Mouse (Mus musculus) stomach, postnatal 0 days (tissue): ENCODE results near the gene Borcs5. TPM values are rescaled to one million over a fixed set of nuclear protein-coding genes. Genes with fewer than 3 reads are reported as not detected.

Experiments
- ATAC-seq: fragments of 200-750 bp; cut with Nextera tagmentation; 2 replicates; pipeline ENCODE4 v1.8.0; 2017; ENCODE audit not compliant: low FRiP score, low TSS enrichment
- DNase-seq: peaks from one replicate; pipeline ENCODE4 v3.0.0-alpha.2; 2016; ENCODE audit warnings: low spot score
- H3K27ac ChIP-seq: fragments of 300-500 bp; sonication (generic); replicated peaks from 2 replicates; pipeline ENCODE4 v1.5.1; 2014; ENCODE audit warnings: mild to moderate bottlenecking, control low read depth
- H3K27me3 ChIP-seq: fragments of 300-500 bp; sonication (generic); 2 replicates; pipeline ENCODE4 v1.6.1; 2014; ENCODE audit warnings: low read length; ENCODE audit not compliant: control insufficient read depth, insufficient read depth
- H3K36me3 ChIP-seq: fragments of 300-500 bp; sonication (generic); 2 replicates; pipeline ENCODE4 v1.6.1; 2014; ENCODE audit warnings: low read length, mixed read lengths; ENCODE audit not compliant: control insufficient read depth, insufficient read depth
- H3K4me1 ChIP-seq: fragments of 300-500 bp; sonication (generic); replicated peaks from 2 replicates; pipeline ENCODE4 v1.6.1; 2014; ENCODE audit warnings: antibody characterized with exemption; ENCODE audit not compliant: control insufficient read depth, insufficient read depth
- H3K4me2 ChIP-seq: fragments of 300-500 bp; sonication (generic); replicated peaks from 2 replicates; pipeline ENCODE4 v1.6.1; 2014; ENCODE audit warnings: low read depth, mild to moderate bottlenecking, control low read depth, moderate library complexity
- H3K4me3 ChIP-seq: fragments of 300-500 bp; sonication (generic); 2 replicates; pipeline ENCODE4 v1.5.1; 2014; ENCODE audit warnings: low read depth, low read length, control low read depth
- H3K9ac ChIP-seq: fragments of 300-500 bp; sonication (generic); 2 replicates; pipeline ENCODE4 v1.6.1; 2014; ENCODE audit warnings: mild to moderate bottlenecking, low read length, control low read depth, mixed read lengths
- H3K9me3 ChIP-seq: fragments of 300-500 bp; sonication (generic); 2 replicates; pipeline ENCODE4 v1.6.1; 2016; ENCODE audit warnings: low read length; ENCODE audit not compliant: control insufficient read depth
- CTCF ChIP-seq: IDR thresholded peaks from 2 replicates; pipeline ENCODE4 v1.5.1; 2016; ENCODE audit warnings: antibody characterized with exemption, low read depth, mild to moderate bottlenecking, moderate library complexity
- EP300 ChIP-seq: optimal IDR thresholded peaks from 2 replicates; pipeline ENCODE3; 2016; ENCODE audit warnings: antibody characterized with exemption
- WGBS: fragments of 180-500 bp; shearing (Covaris S2); extraction: QIAGEN DNeasy Blood & Tissue Kit; methylation state at CpG from one replicate; pipeline ENCODE4 v1.1.7; 2014; 5-methylcytosine and 5-hydroxymethylcytosine counted together
- polyA plus RNA-seq: library from polyadenylated mRNA; unstranded; fragments of >200 nt; fragmentation: Nextera tagmentation; extraction: Ambion mirVana; gene quantifications from 2 replicates; pipeline ENCODE4 v1.2.1, GENCODE M21; 2015

The Borcs5 gene
- polyA plus RNA-seq, 1 experiment from 2014 or later = 17.7 TPM

GRCm38 (mm10) chr6:134723326-134723725 is 84.0 kb downstream of the Borcs5 start:
- Histone ChIP-seq H3K4me2 (no peak overlapping the region), H3K9me3 (no peaks in the 10 kb centered on the region), H3K36me3 (peaks cover 14% of the 10 kb centered on the region; the same call in 1 of the 2 replicates), H3K4me3 (no peak overlapping the region), H3K27me3 (no peaks in the 10 kb centered on the region), H3K27ac (no peak overlapping the region), H3K9ac (no peak overlapping the region), H3K4me1 (no peaks in the 10 kb centered on the region)
- TF ChIP-seq CTCF = no peak
- DNase-seq = no peak
- WGBS = 89% methylated on average over 7 of the region's 7 CpGs
- no peak for ATAC-seq

- DNase-seq (peak; percentile 65), ATAC-seq (peak; percentile 77)
- Histone ChIP-seq H3K27ac (no peak overlapping the region), H3K36me3 (peaks cover 8% of the 10 kb centered on the region; the same call in 1 of the 2 replicates), H3K4me3 (no peak overlapping the region), H3K9ac (no peak overlapping the region), H3K4me2 (no peak overlapping the region), H3K4me1 (no peaks in the 10 kb centered on the region), H3K27me3 (no peaks in the 10 kb centered on the region), H3K9me3 (no peaks in the 10 kb centered on the region)
- TF ChIP-seq EP300 (no peak), CTCF (no peak)
- 75% methylated on average over 9 of the region's 9 CpGs for WGBS
Measured at GRCm38 (mm10) chr6:134723833-134724553, 84.7 kb downstream of the Borcs5 start.

- H3K27ac ChIP-seq = no peak overlapping the region
- no peak overlapping the region for H3K4me2 ChIP-seq
- no peak for TF ChIP-seq EP300
- no peak for TF ChIP-seq CTCF
- no peak overlapping the region for H3K9ac ChIP-seq
- H3K36me3 ChIP-seq = peaks cover 7% of the 10 kb centered on the region; the same call in 1 of the 2 replicates
- ATAC-seq (no peak), DNase-seq (no peak)
- H3K4me1 ChIP-seq = no peaks in the 10 kb centered on the region
- no peaks in the 10 kb centered on the region for H3K27me3 ChIP-seq
- H3K4me3 ChIP-seq = no peak overlapping the region
- no peaks in the 10 kb centered on the region for H3K9me3 ChIP-seq
Measured at GRCm38 (mm10) chr6:134725406-134725805, 86.1 kb downstream of the Borcs5 start.

- Histone ChIP-seq H3K4me1 (no peaks in the 10 kb centered on the region), H3K4me3 (no peak overlapping the region), H3K9ac (no peak overlapping the region), H3K27me3 (no peaks in the 10 kb centered on the region), H3K9me3 (no peaks in the 10 kb centered on the region), H3K4me2 (no peak overlapping the region), H3K36me3 (0 out of 2 replicates have a peak, but pooled peaks cover 2% of the 10 kb centered on the region), H3K27ac (no peak overlapping the region)
- ATAC-seq (peak; percentile 56; the same call in 1 of the 2 replicates), DNase-seq (no peak)
- 73% methylated on average over 3 of the region's 3 CpGs for WGBS
- no peak for TF ChIP-seq EP300
- TF ChIP-seq CTCF = no peak
Measured at GRCm38 (mm10) chr6:134730978-134731377, 91.7 kb downstream of the Borcs5 start.

- H3K9me3 ChIP-seq = no peaks in the 10 kb centered on the region
- no peak overlapping the region for H3K9ac ChIP-seq
- H3K4me3 ChIP-seq = no peak overlapping the region
- 90% methylated on average over 8 of the region's 8 CpGs for WGBS
- H3K27ac ChIP-seq = no peak overlapping the region
- H3K36me3 ChIP-seq = peaks cover 4% of the 10 kb centered on the region; the same call in 1 of the 2 replicates
- no peaks in the 10 kb centered on the region for H3K27me3 ChIP-seq
- no peak for TF ChIP-seq EP300
- TF ChIP-seq CTCF = no peak
- ATAC-seq (no peak), DNase-seq (no peak)
- H3K4me2 ChIP-seq = no peak overlapping the region
- no peaks in the 10 kb centered on the region for H3K4me1 ChIP-seq
Measured at GRCm38 (mm10) chr6:134732813-134733212, 93.5 kb downstream of the Borcs5 start.

- ATAC-seq = peak; percentile 59
- WGBS = 58% methylated on average over 5 of the region's 5 CpGs
- DNase-seq = no peak
- no peak overlapping the region for H3K4me2 ChIP-seq
- no peak overlapping the region for H3K4me3 ChIP-seq
- no peak overlapping the region for H3K9ac ChIP-seq
- no peaks in the 10 kb centered on the region for H3K9me3 ChIP-seq
- peaks cover 4% of the 10 kb centered on the region; the same call in 1 of the 2 replicates for H3K36me3 ChIP-seq
- no peak for TF ChIP-seq CTCF
- TF ChIP-seq EP300 = no peak
- H3K27me3 ChIP-seq = no peaks in the 10 kb centered on the region
- H3K27ac ChIP-seq = no peak overlapping the region
- H3K4me1 ChIP-seq = no peaks in the 10 kb centered on the region
Measured at GRCm38 (mm10) chr6:134733800-134734221, 94.5 kb downstream of the Borcs5 start.
